ENCODE assay signal across 22 mouse cellular contexts in genomic region chr1:180956401-180956800, GRCm38 (mm10). TPM values are rescaled to one million over a fixed set of nuclear protein-coding genes. Genes with fewer than 3 reads are reported as not detected.
DNase-seq lines count a peak whose midpoint lies in the region; ATAC-seq and TF ChIP-seq lines count a peak whose summit lies in the region.
"Had no signal": no experiment of that assay in that cellular context is flagged by ENCODE, and none has a peak within 500 bp of the region (broad histone marks: within the 10 kb centered on the region; RNA-seq: fewer than 3 reads in every experiment).

No protein-coding gene starts in this region.

- WGBS in kidney, adult 2 months = 93% methylated on average over 8 of the region's 8 CpGs
- 82% methylated on average over 8 of the region's 8 CpGs for WGBS in heart, embryonic 12.5 days

- TF ChIP-seq POLR2A in kidney, adult 2 months (IDR thresholded peaks at IDR 0.05; ENCODE audit: low read depth, low read length) = no peak
- no peak for TF ChIP-seq POLR2A in bone marrow macrophage, adult 2 months (IDR thresholded peaks at IDR 0.05; ENCODE audit: borderline replicate concordance, low read depth, low read length)

- H3K27me3 ChIP-seq in kidney, adult 2 months (replicated peaks; ENCODE audit: control insufficient read depth, insufficient read depth, low read length) = no peaks in the 10 kb centered on the region
- H3K27me3 ChIP-seq in megakaryocyte, embryonic 14.5 days (replicated peaks) = no peaks in the 10 kb centered on the region
- H3K27me3 ChIP-seq in heart, embryonic 12.5 days (replicated peaks) = no peaks in the 10 kb centered on the region
- H3K27me3 ChIP-seq: embryonic facial prominence, embryonic 13.5 days; forebrain, embryonic 12.5 days; forebrain, embryonic 15.5 days; heart, embryonic 13.5 days; hindbrain, embryonic 12.5 days; hindbrain, embryonic 15.5 days; Patski had no signal

- H3K27ac ChIP-seq in kidney, adult 2 months (ENCODE audit: insufficient read depth, low read depth, low read length) = 0 out of 2 replicates have a peak overlapping the region, but pooled peaks have one; percentile 14
- H3K27ac ChIP-seq in bone marrow macrophage, adult 2 months (ENCODE audit: insufficient read depth, low read depth, low read length) = peak overlapping the region; percentile 20; the same call in 1 of the 2 replicates
- no peak overlapping the region; the same call in 1 of the 2 replicates for H3K27ac ChIP-seq in heart, embryonic 12.5 days (ENCODE audit: poor library complexity, severe bottlenecking)
- H3K27ac ChIP-seq: embryonic facial prominence, embryonic 10.5 days; embryonic facial prominence, embryonic 13.5 days; forebrain, embryonic 12.5 days; forebrain, embryonic 15.5 days; heart, embryonic 13.5 days; hindbrain, embryonic 12.5 days; hindbrain, embryonic 15.5 days had no signal

- no peak overlapping the region for H3K4me2 ChIP-seq in heart, embryonic 12.5 days
- H3K4me2 ChIP-seq: embryonic facial prominence, embryonic 13.5 days; forebrain, embryonic 12.5 days; forebrain, embryonic 15.5 days; heart, embryonic 13.5 days; hindbrain, embryonic 12.5 days; hindbrain, embryonic 15.5 days had no signal

- no peaks in the 10 kb centered on the region for H3K36me3 ChIP-seq in kidney, adult 2 months (ENCODE audit: control insufficient read depth, insufficient read depth, low read length)
- H3K36me3 ChIP-seq in megakaryocyte, embryonic 14.5 days (replicated peaks; ENCODE audit: low read length) = peaks cover 95% of the 10 kb centered on the region
- peaks cover 88% of the 10 kb centered on the region for H3K36me3 ChIP-seq in heart, embryonic 12.5 days
- H3K36me3 ChIP-seq: embryonic facial prominence, embryonic 10.5 days; forebrain, embryonic 12.5 days; forebrain, embryonic 15.5 days; hindbrain, embryonic 12.5 days; hindbrain, embryonic 15.5 days had no signal

- H3K9ac ChIP-seq in heart, embryonic 12.5 days = no peak overlapping the region
- H3K9ac ChIP-seq: embryonic facial prominence, embryonic 13.5 days; forebrain, embryonic 12.5 days; forebrain, embryonic 15.5 days; heart, embryonic 13.5 days; hindbrain, embryonic 12.5 days; hindbrain, embryonic 15.5 days had no signal

- no peak for TF ChIP-seq CTCF in kidney, adult 2 months (conservative IDR thresholded peaks at IDR 0.05; ENCODE audit: insufficient read depth, insufficient read length, low read depth, low read length)
- no peak for TF ChIP-seq CTCF in bone marrow macrophage, adult 2 months (IDR thresholded peaks at IDR 0.05; ENCODE audit: low read depth, low read length)

- no peaks in the 10 kb centered on the region; the same call in 1 of the 2 replicates for H3K4me1 ChIP-seq in kidney, adult 2 months (ENCODE audit: control insufficient read depth, insufficient read depth, low read length)
- peaks cover 33% of the 10 kb centered on the region for H3K4me1 ChIP-seq in megakaryocyte, embryonic 14.5 days
- peaks cover 10% of the 10 kb centered on the region for H3K4me1 ChIP-seq in bone marrow macrophage, adult 2 months (ENCODE audit: control insufficient read depth, insufficient read depth, low read length)
- no peaks in the 10 kb centered on the region for H3K4me1 ChIP-seq in heart, embryonic 12.5 days (replicated peaks)
- H3K4me1 ChIP-seq: forebrain, embryonic 12.5 days; forebrain, embryonic 15.5 days; heart, embryonic 13.5 days; hindbrain, embryonic 12.5 days; hindbrain, embryonic 15.5 days had no signal

- H3K4me3 ChIP-seq in kidney, adult 2 months (ENCODE audit: insufficient read depth, low read depth, low read length) = no peak overlapping the region
- H3K4me3 ChIP-seq in megakaryocyte, embryonic 14.5 days (replicated peaks) = peak overlapping the region; percentile 66
- no peak overlapping the region for H3K4me3 ChIP-seq in bone marrow macrophage, adult 2 months (ENCODE audit: insufficient read depth, low read length)
- H3K4me3 ChIP-seq in heart, embryonic 12.5 days = no peak overlapping the region
- H3K4me3 ChIP-seq: embryonic facial prominence, embryonic 10.5 days; embryonic facial prominence, embryonic 13.5 days; erythroblast, embryonic 14.5 days; forebrain, embryonic 12.5 days; forebrain, embryonic 15.5 days; heart, embryonic 13.5 days; hindbrain, embryonic 12.5 days; hindbrain, embryonic 15.5 days had no signal

- ATAC-seq in megakaryocyte, adult 5-6 weeks (ENCODE audit: poor library complexity, severe bottlenecking) = no peak
- no peak for ATAC-seq in heart, embryonic 12.5 days (ENCODE audit: insufficient number of reproducible peaks, low FRiP score)
- ATAC-seq: forebrain, embryonic 15.5 days; Patski had no signal

- no peaks in the 10 kb centered on the region for H3K9me3 ChIP-seq in megakaryocyte, embryonic 14.5 days
- H3K9me3 ChIP-seq in heart, embryonic 12.5 days (replicated peaks) = 0 out of 2 replicates have a peak, but pooled peaks cover under 1% of the 10 kb centered on the region
- H3K9me3 ChIP-seq: embryonic facial prominence, embryonic 10.5 days; embryonic facial prominence, embryonic 13.5 days; forebrain, embryonic 12.5 days; forebrain, embryonic 15.5 days; G1E; heart, embryonic 13.5 days; hindbrain, embryonic 12.5 days; hindbrain, embryonic 15.5 days had no signal

- no peak for DNase-seq in kidney, adult 2 months
- no peak for DNase-seq in kidney, adult 11 months
- DNase-seq in adrenal gland, postnatal 25 days = no peak
- DNase-seq: cerebellum, adult 11-12 months; cerebellum, adult 8-10 months; cerebellum, postnatal 10 days; cerebellum, postnatal 36 days; embryo, embryonic 11 days had no signal

RNA-seq across cellular contexts. Expression of gene Tmem63a, which starts 14.3 kb away (rescaled TPM):
- 26.7 and 28.7 TPM in 2 replicates for polyA plus RNA-seq in kidney, adult 2 months (2012; rRNA removed)
- 1.5 and 6.7 TPM in 2 replicates for polyA plus RNA-seq in megakaryocyte, embryonic 14.5 days (2012; ENCODE audit: insufficient read depth, low replicate concordance)
- total RNA-seq in megakaryocyte, adult 5-6 weeks (2015) = 35.0 and 35.5 TPM in 2 replicates
- 31.7 and 35.2 TPM in 2 replicates for total RNA-seq in megakaryocyte, adult 5-6 weeks (2017)
- 23.4 and 23.9 TPM in 2 replicates for polyA plus RNA-seq in bone marrow macrophage, adult 2 months (2012; ENCODE audit: insufficient read depth, insufficient read length, missing spikeins)
- total RNA-seq in adrenal gland, postnatal 25 days (2021) = 77.2 and 92.4 TPM in 2 replicates
- polyA plus RNA-seq in heart, embryonic 12.5 days (2016; fragmentation: Nextera tagmentation; extraction: Ambion mirVana) = 10.2 and 10.6 TPM in 2 replicates

RNA-seq across cellular contexts. Expression of gene Lefty1, which starts 21.6 kb away (rescaled TPM):
- 2.9 and 3.8 TPM in 2 replicates for polyA plus RNA-seq in kidney, adult 2 months (2012; rRNA removed)
- polyA plus RNA-seq in megakaryocyte, embryonic 14.5 days (2012; ENCODE audit: insufficient read depth, low replicate concordance) = 0.83 TPM in 1 of 2 replicates, not detected in the other
- 0.60 and 1.5 TPM in 2 replicates for total RNA-seq in megakaryocyte, adult 5-6 weeks (2015)
- 0.29 and 0.98 TPM in 2 replicates for total RNA-seq in megakaryocyte, adult 5-6 weeks (2017)
- polyA plus RNA-seq in bone marrow macrophage, adult 2 months (2012; ENCODE audit: insufficient read depth, insufficient read length, missing spikeins) = not detected in 2 replicates
- 6.1 and 9.5 TPM in 2 replicates for total RNA-seq in adrenal gland, postnatal 25 days (2021)
- polyA plus RNA-seq in heart, embryonic 12.5 days (2016; fragmentation: Nextera tagmentation; extraction: Ambion mirVana) = 1.00 and 1.1 TPM in 2 replicates
- total RNA-seq: G1E had no signal
- polyA plus RNA-seq: G1E had no signal

RNA-seq across cellular contexts. Expression of gene Pycr2, which starts 52.3 kb away (rescaled TPM):
- 20.9 and 24.1 TPM in 2 replicates for polyA plus RNA-seq in kidney, adult 2 months (2012; rRNA removed)
- 54.5 and 76.2 TPM in 2 replicates for polyA plus RNA-seq in megakaryocyte, embryonic 14.5 days (2012; ENCODE audit: insufficient read depth, low replicate concordance)
- total RNA-seq in megakaryocyte, adult 5-6 weeks (2015) = 14.5 and 16.4 TPM in 2 replicates
- 17.3 and 19.6 TPM in 2 replicates for total RNA-seq in megakaryocyte, adult 5-6 weeks (2017)
- polyA plus RNA-seq in bone marrow macrophage, adult 2 months (2012; ENCODE audit: insufficient read depth, insufficient read length, missing spikeins) = 19.2 and 20.9 TPM in 2 replicates
- 35.0 and 46.2 TPM in 2 replicates for total RNA-seq in adrenal gland, postnatal 25 days (2021)
- 52.2 and 58.2 TPM in 2 replicates for polyA plus RNA-seq in heart, embryonic 12.5 days (2016; fragmentation: Nextera tagmentation; extraction: Ambion mirVana)
